Mouse (Mus musculus) lung, adult 2 months (tissue): ENCODE data around the gene Iqgap3.

Source experiments
- CTCF ChIP-seq: fragments of 200-500 bp; IDR thresholded peaks from 2 replicates; pipeline ENCODE4 v1.5.1; 2011; ENCODE audit warnings: mild to moderate bottlenecking, low read length, control low read depth; ENCODE audit not compliant: insufficient read depth
- POLR2A ChIP-seq: fragments of 200-500 bp; IDR thresholded peaks from 2 replicates; pipeline ENCODE4 v1.6.1; 2011; ENCODE audit warnings: low read depth, mild to moderate bottlenecking, control low read depth, low read length, borderline replicate concordance; ENCODE audit errors: extremely low read depth

GRCm38 (mm10) chr3:88121164-88122131 is 39.7 kb downstream of the Iqgap3 start:
- TF ChIP-seq CTCF (no peak), POLR2A (no peak)
